Mouse (Mus musculus): Measurements from ENCODE around the gene Hmgcs1. TPM values are rescaled to one million over a fixed set of nuclear protein-coding genes. Genes with fewer than 3 reads are reported as not detected.
"Not testable (repeated sequence)": the region's sequence is repeated elsewhere in the genome, so short reads cannot be mapped to it uniquely, and the experiment has no call there.

Hmgcs1 gene
- total and polyA plus RNA-seq, 2 experiments from 2014 or later = 404 to 452 TPM

DNA sequence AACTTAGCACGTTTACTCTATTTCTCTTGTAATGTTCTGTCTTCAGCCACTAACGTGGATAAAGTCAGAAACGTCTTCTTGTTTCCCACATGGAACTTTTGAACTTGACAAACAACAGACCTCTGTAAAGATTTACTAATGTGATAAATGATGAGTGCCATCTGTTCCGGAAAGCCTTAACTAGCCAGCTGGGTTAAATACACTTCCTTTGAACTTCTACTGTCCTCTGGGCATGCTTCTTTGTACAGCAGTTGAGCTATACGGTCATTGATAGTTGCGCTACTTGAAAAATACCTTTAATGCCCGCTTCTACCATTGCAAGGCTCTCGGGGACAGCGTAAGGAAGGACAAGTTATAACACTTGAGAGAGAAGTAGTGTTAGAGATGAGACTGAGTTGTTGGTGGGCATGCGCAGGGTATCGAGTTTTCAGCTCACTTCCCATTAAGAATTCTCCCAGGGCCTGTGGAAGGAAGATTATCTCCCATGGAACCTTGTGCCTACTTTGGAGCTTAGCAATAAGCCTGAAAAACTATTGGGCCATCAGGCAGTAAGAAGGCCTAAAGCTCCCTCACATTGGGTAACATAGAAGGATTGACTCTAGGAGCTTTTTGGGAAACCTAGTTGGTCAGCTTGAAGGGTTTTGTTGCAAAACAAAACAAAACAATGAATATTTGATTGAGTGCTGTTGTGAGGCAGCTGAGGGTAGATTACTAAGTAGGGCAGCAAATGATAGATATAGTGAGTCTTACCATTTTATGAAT is 5.6 kb upstream of the Hmgcs1 start:
- 88% methylated on average over 11 of the region's 11 CpGs for WGBS
- Histone ChIP-seq H3K27me3 (ENCODE audit: insufficient read depth, low read length) (no peaks in the 10 kb centered on the region), H3K36me3 (ENCODE audit: insufficient read depth) (no peaks in the 10 kb centered on the region), H3K4me1 (ENCODE audit: insufficient read depth) (peaks cover 10% of the 10 kb centered on the region; the same call in 1 of the 2 replicates), H3K9me3 (ENCODE audit: low read length) (no peaks in the 10 kb centered on the region), H3K9ac (no peak overlapping the region), H3K4me2 (ENCODE audit: low read depth) (no peak overlapping the region), H3K4me3 (ENCODE audit: low read depth, low read length) (no peak overlapping the region), H3K27ac (ENCODE audit: low read depth, low read length) (no peak overlapping the region)
- no peak for DNase-seq
- no peak for TF ChIP-seq CTCF (IDR thresholded peaks at IDR 0.05; ENCODE audit: low read depth)
- no peak for ATAC-seq

DNA sequence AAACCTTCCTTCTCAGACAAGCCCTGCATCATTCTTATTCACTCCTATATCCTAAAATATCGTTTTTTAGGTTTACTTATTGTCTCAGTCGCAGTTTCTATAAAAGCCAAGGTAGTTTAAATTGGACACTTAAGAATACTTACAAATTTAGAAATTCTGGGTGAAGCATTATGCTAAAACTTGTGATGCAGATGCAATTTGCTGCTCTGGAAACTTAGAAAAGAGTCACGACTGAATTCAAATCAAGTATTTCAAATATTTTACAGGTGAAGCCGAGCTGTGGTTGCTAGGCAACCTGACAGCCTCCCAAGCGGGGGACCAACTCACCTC is 505 bp upstream of the Hmgcs1 start:
- Histone ChIP-seq H3K9me3 (ENCODE audit: low read length) (no peaks in the 10 kb centered on the region), H3K27me3 (ENCODE audit: insufficient read depth, low read length) (no peaks in the 10 kb centered on the region), H3K36me3 (ENCODE audit: insufficient read depth) (no peaks in the 10 kb centered on the region), H3K27ac (ENCODE audit: low read depth, low read length) (peak overlapping the region; percentile 67), H3K4me1 (ENCODE audit: insufficient read depth) (peaks cover 25% of the 10 kb centered on the region; the same call in 1 of the 2 replicates), H3K4me3 (ENCODE audit: low read depth, low read length) (peak overlapping the region; percentile 100), H3K9ac (0 out of 2 replicates have a peak overlapping the region, but pooled peaks have one; percentile 25), H3K4me2 (ENCODE audit: low read depth) (peak overlapping the region; percentile 50)
- DNase-seq = no peak
- under 1% methylated on average over 5 of the region's 5 CpGs for WGBS
- TF ChIP-seq CTCF (IDR thresholded peaks at IDR 0.05; ENCODE audit: low read depth) = no peak
- ATAC-seq = no peak

DNA sequence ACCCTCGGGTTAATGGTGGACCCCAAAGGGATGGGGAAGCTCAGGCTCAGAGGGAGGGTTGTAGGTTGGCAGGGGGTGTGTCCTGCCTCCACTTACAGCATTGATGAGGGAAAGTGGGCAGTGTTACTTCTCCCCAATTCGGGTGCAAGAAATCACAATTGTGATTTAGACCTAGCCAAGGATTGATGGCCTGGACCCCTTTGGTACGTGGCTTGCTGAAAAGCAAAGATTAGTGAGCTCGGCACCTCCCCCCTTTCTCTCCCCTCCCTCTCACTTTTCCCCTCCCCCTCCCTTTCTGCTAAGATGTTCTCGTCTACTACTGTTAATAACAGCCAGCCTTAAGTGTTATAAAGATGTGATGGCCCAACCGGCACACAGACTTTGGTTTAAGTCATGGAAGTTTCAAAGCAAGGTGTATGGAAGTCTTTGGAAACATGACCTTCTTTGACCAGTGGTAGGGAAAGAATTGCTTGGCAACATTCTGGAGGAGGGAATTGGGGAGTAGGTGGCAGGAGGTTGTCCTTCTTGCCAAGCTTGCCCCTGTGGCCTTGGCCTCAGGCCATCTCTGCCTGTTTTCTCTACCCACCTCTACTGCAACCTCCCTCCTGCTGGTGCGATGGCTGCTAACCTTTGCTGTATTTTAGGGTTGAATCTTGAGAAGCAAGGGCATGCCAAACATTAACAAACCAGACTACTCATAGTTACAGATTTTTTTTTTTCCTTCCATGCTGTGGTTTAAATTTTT is 869 bp downstream of the Hmgcs1 start:
- Histone ChIP-seq H3K4me2 (ENCODE audit: low read depth) (peak overlapping the region; percentile 68), H3K27me3 (ENCODE audit: insufficient read depth, low read length) (no peaks in the 10 kb centered on the region), H3K4me1 (ENCODE audit: insufficient read depth) (peaks cover 26% of the 10 kb centered on the region; the same call in 1 of the 2 replicates), H3K9ac (peak overlapping the region; percentile 92), H3K4me3 (ENCODE audit: low read depth, low read length) (peak overlapping the region; percentile 100), H3K36me3 (ENCODE audit: insufficient read depth) (0 out of 2 replicates have a peak, but pooled peaks cover 2% of the 10 kb centered on the region), H3K27ac (ENCODE audit: low read depth, low read length) (peak overlapping the region; percentile 93), H3K9me3 (ENCODE audit: low read length) (no peaks in the 10 kb centered on the region)
- DNase-seq (peak; percentile 51), ATAC-seq (no peak)
- no peak for TF ChIP-seq CTCF (IDR thresholded peaks at IDR 0.05; ENCODE audit: low read depth)
- under 1% methylated on average over 7 of the region's 7 CpGs for WGBS

DNA sequence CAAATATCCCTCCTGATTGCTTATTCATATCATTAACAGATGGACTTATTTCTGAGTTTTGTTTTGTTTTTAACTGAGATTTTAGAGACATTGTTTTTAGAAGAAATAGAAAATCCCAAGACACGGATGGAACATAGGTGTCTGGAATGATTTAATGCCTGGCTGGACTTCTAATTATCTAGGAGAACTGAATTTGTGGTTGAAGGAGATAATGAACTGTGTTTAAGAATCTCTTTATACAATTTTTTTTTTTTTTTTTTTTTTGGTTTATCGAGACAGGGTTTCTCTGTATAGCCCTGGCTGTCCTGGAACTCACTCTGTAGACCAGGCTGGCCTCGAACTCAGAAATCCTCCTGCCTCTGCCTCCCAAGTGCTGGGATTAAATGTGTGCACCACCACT is 1.8 kb downstream of the Hmgcs1 start:
- not testable (repeated sequence) for H3K27me3 ChIP-seq (ENCODE audit: insufficient read depth, low read length); DNase-seq; H3K36me3 ChIP-seq (ENCODE audit: insufficient read depth); H3K27ac ChIP-seq (ENCODE audit: low read depth, low read length); ATAC-seq; H3K9me3 ChIP-seq (ENCODE audit: low read length); H3K9ac ChIP-seq
- 51% methylated on average over 3 of the region's 3 CpGs for WGBS
- Histone ChIP-seq H3K4me3 (ENCODE audit: low read depth, low read length) (peak overlapping the region; percentile 100), H3K4me1 (ENCODE audit: insufficient read depth) (peaks cover 30% of the 10 kb centered on the region; the same call in 1 of the 2 replicates), H3K4me2 (ENCODE audit: low read depth) (peak overlapping the region; percentile 68)

DNA sequence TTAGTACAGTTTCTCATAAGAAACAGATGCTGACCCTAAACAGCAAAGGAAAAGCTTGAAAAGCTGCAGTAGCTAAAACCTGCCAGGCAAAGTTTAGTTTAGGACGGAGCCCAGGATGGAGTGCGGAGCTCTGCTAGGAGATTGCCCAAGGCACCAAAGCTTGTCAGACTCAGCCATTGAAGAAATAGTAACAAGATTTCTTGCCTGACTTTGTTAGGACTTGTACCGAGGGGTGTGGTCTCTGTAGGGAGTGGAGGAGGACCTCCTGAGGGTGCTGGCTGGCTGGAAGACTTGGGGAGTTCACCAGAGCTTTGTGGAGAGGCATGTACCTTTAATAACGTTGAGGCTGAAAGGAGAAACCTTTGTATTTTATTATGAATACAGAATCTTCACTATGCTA is 5.5 kb downstream of the Hmgcs1 start:
- Histone ChIP-seq H3K27ac (ENCODE audit: low read depth, low read length) (no peak overlapping the region), H3K27me3 (ENCODE audit: insufficient read depth, low read length) (no peaks in the 10 kb centered on the region), H3K9ac (no peak overlapping the region), H3K36me3 (ENCODE audit: insufficient read depth) (peaks cover 17% of the 10 kb centered on the region), H3K4me2 (ENCODE audit: low read depth) (peak overlapping the region; percentile 28; the same call in 1 of the 2 replicates), H3K4me1 (ENCODE audit: insufficient read depth) (peaks cover 28% of the 10 kb centered on the region), H3K4me3 (ENCODE audit: low read depth, low read length) (no peak overlapping the region), H3K9me3 (ENCODE audit: low read length) (no peaks in the 10 kb centered on the region)
- DNase-seq (no peak), ATAC-seq (no peak)
- no peak for TF ChIP-seq CTCF (IDR thresholded peaks at IDR 0.05; ENCODE audit: low read depth)
- 55% methylated on average over 4 of the region's 4 CpGs for WGBS

DNA sequence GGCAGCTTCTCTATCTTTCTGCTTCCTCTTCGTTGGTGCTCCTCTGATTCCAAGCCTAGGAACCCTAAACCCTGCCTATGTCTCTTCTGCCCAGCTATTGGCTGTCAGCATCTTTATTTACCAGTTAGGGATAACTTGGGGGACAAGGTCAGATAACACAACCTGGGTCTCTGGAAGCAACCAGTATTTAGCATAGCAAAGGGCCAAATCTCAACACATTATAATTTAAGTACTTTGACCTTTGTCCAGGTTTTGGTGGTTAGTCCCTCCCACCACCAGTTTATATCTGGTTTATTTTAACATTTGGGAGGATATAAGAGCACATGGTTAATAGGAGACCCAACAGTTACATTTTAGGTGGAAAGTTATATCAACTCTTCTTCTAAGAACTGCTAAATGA is 6.3 kb downstream of the Hmgcs1 start:
- H3K4me1 ChIP-seq (ENCODE audit: insufficient read depth) = peaks cover 25% of the 10 kb centered on the region
- TF ChIP-seq CTCF (IDR thresholded peaks at IDR 0.05; ENCODE audit: low read depth) = no peak

DNA sequence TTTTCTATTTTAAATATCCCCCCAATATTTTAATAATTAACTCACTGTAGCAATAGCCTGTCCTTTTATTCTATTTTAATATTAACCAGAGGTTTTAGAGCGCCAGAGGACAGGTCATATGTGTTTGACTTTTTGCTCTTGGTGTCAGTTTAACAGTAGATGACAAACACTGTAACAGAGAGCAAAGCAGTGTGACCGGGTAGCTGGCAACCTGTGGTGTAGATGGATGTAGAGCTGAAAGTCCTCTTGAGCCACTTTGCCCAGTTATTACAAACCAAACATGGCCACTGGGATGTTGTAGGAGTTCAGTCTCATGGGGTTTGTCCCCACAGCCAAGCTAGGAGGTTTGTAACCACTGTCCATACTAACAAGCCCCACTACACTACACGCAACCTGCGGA is 8.3 kb downstream of the Hmgcs1 start:
- Histone ChIP-seq H3K36me3 (ENCODE audit: insufficient read depth) (peaks cover 36% of the 10 kb centered on the region), H3K27me3 (ENCODE audit: insufficient read depth, low read length) (no peaks in the 10 kb centered on the region), H3K4me1 (ENCODE audit: insufficient read depth) (peaks cover 17% of the 10 kb centered on the region), H3K4me3 (ENCODE audit: low read depth, low read length) (no peak overlapping the region), H3K9ac (no peak overlapping the region), H3K9me3 (ENCODE audit: low read length) (no peaks in the 10 kb centered on the region), H3K4me2 (ENCODE audit: low read depth) (no peak overlapping the region), H3K27ac (ENCODE audit: low read depth, low read length) (no peak overlapping the region)
- DNase-seq (no peak), ATAC-seq (no peak)
- 90% methylated on average over 4 of the region's 4 CpGs for WGBS
- TF ChIP-seq CTCF (IDR thresholded peaks at IDR 0.05; ENCODE audit: low read depth) = no peak

More for the DNA sequence above, 6.3 kb downstream of the Hmgcs1 start:
- H3K4me3 ChIP-seq (ENCODE audit: low read depth, low read length) = no peak overlapping the region
- 47% methylated on average over 1 of the region's 1 CpGs for WGBS
- peaks cover 22% of the 10 kb centered on the region for H3K36me3 ChIP-seq (ENCODE audit: insufficient read depth)
- no peaks in the 10 kb centered on the region for H3K27me3 ChIP-seq (ENCODE audit: insufficient read depth, low read length)
- no peaks in the 10 kb centered on the region for H3K9me3 ChIP-seq (ENCODE audit: low read length)
- no peak overlapping the region for H3K27ac ChIP-seq (ENCODE audit: low read depth, low read length)
- H3K9ac ChIP-seq = no peak overlapping the region
- DNase-seq = no peak
- no peak for ATAC-seq
- no peak overlapping the region for H3K4me2 ChIP-seq (ENCODE audit: low read depth)
